Mouse (Mus musculus) CH12.LX (cell line): ENCODE measurements around the gene Ptges.

ENCODE experiments used
- HCFC1 ChIP-seq: IDR thresholded peaks from 2 replicates; pipeline ENCODE4 v1.6.1; 2012; ENCODE audit warnings: low read depth, mild to moderate bottlenecking, inconsistent platforms, low read length, improper control_type of control experiment
- NELFE ChIP-seq: IDR thresholded peaks from 2 replicates; pipeline ENCODE4 v1.6.1; 2011; ENCODE audit warnings: low read depth, low read length, improper control_type of control experiment
- ZNF384 ChIP-seq: IDR thresholded peaks from 2 replicates; pipeline ENCODE4 v1.6.1; 2012; ENCODE audit warnings: low read depth, low read length, improper control_type of control experiment, inconsistent platforms

DNA sequence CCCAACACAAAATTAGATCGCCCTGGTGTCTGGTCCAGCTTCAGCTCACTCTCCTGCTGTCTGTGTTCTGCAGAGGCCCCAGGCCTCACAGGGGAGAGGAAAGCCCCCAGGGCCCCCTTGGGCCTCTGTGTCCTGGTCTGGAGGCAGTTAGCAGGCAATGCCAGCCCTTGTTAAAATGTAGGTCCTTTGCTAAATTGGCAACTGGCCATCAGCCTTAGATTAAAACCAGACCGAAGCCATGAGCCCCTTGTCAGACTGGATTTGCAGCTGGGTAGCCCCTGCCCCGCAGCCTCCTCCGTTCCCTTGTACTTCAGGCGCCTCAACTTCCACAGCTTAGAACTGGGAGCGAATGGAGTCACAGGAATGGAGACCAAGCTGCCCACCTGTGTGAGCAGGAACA lies 57.0 kb downstream of the Ptges start:
- TF ChIP-seq HCFC1 (no peak), ZNF384 (no peak), NELFE (no peak)
